Mouse (Mus musculus): Measurements from ENCODE around the gene Ngp. TPM values are rescaled to one million over a fixed set of nuclear protein-coding genes. Genes with fewer than 3 reads are reported as not detected.

The Ngp gene
- total RNA-seq, 2 experiments from 2014 or later: 64.5 TPM; not detected in 1

Other genes starting within 250 kb of the Ngp start
- gene Cspg5, start 176.0 kb upstream of the Ngp start, total RNA-seq (2014; fragmentation: Nextera tagmentation): 0.42 and 1.7 TPM in 2 replicates
- gene Cspg5, start 176.0 kb upstream of the Ngp start, total RNA-seq (2017): 0.27 and 0.33 TPM in 2 replicates
- gene Elp6, start 114.6 kb upstream of the Ngp start, total RNA-seq (2014; fragmentation: Nextera tagmentation): 4.1 and 10.1 TPM in 2 replicates
- gene Elp6, start 114.6 kb upstream of the Ngp start, total RNA-seq (2017): 6.3 and 10.2 TPM in 2 replicates
- 35.0 and 48.5 TPM in 2 replicates for gene Scap, start 86.5 kb upstream of the Ngp start, total RNA-seq (2014; fragmentation: Nextera tagmentation)
- 20.3 and 60.7 TPM in 2 replicates for gene Scap, start 86.5 kb upstream of the Ngp start, total RNA-seq (2017)
- gene Ptpn23, start 11.5 kb upstream of the Ngp start, total RNA-seq (2014; fragmentation: Nextera tagmentation): 17.7 and 24.3 TPM in 2 replicates
- 1.9 and 11.0 TPM in 2 replicates for gene Ptpn23, start 11.5 kb upstream of the Ngp start, total RNA-seq (2017)
- gene Klhl18, start 56.9 kb downstream of the Ngp start, total RNA-seq (2014; fragmentation: Nextera tagmentation): 3.7 and 9.7 TPM in 2 replicates
- gene Klhl18, start 56.9 kb downstream of the Ngp start, total RNA-seq (2017): 7.7 and 8.6 TPM in 2 replicates
- gene Kif9, start 57.2 kb downstream of the Ngp start, total RNA-seq (2014; fragmentation: Nextera tagmentation): 0.77 and 1.1 TPM in 2 replicates
- 1.3 and 1.6 TPM in 2 replicates for gene Kif9, start 57.2 kb downstream of the Ngp start, total RNA-seq (2017)
- 146 and 168 TPM in 2 replicates for gene Setd2, start 112.8 kb downstream of the Ngp start, total RNA-seq (2014; fragmentation: Nextera tagmentation)
- 189 and 248 TPM in 2 replicates for gene Setd2, start 112.8 kb downstream of the Ngp start, total RNA-seq (2017)
- 2.1 TPM in 1 of 2 replicates, not detected in the other for gene Nradd, start 204.7 kb downstream of the Ngp start, total RNA-seq (2014; fragmentation: Nextera tagmentation)
- 0.14 and 2.8 TPM in 2 replicates for gene Nradd, start 204.7 kb downstream of the Ngp start, total RNA-seq (2017)
- gene Nbeal2, start 234.4 kb downstream of the Ngp start, total RNA-seq (2014; fragmentation: Nextera tagmentation): 9.1 and 11.9 TPM in 2 replicates
- gene Nbeal2, start 234.4 kb downstream of the Ngp start, total RNA-seq (2017): 3.7 and 6.8 TPM in 2 replicates
- gene Ccdc12, start 236.8 kb downstream of the Ngp start, total RNA-seq (2014; fragmentation: Nextera tagmentation): 92.6 and 110 TPM in 2 replicates
- gene Ccdc12, start 236.8 kb downstream of the Ngp start, total RNA-seq (2017): 70.8 and 132 TPM in 2 replicates

Measured in megakaryocyte-erythroid progenitor cell, adult 5-6 weeks (primary cell).